Mouse (Mus musculus): ENCODE results near the gene Zmpste24. TPM values are rescaled to one million over a fixed set of nuclear protein-coding genes. Genes with fewer than 3 reads are reported as not detected.
"Not testable (repeated sequence)": the region's sequence is repeated elsewhere in the genome, so short reads cannot be mapped to it uniquely, and the experiment has no call there.

Gene Zmpste24
- 10 to 100 TPM; 22.3 to 23.0 TPM for total RNA-seq (2021)
- long read RNA-seq, experiment 1, transcript Zmpste24-201 (10 exons, 3,429 nt), result major isoform, 30 of 32 reads
- long read RNA-seq, experiment 1, partial matches to known transcripts, result 2 of 32 reads
- long read RNA-seq, experiment 1, other reads (novel, unspliced or antisense), result 0 of 32 reads
- long read RNA-seq, experiment 2, transcript Zmpste24-201 (10 exons, 3,429 nt), result major isoform, 28 of 30 reads
- long read RNA-seq, experiment 2, partial matches to known transcripts, result 1 of 30 reads
- long read RNA-seq, experiment 2, other reads (novel, unspliced or antisense), result 1 of 30 reads

DNA sequence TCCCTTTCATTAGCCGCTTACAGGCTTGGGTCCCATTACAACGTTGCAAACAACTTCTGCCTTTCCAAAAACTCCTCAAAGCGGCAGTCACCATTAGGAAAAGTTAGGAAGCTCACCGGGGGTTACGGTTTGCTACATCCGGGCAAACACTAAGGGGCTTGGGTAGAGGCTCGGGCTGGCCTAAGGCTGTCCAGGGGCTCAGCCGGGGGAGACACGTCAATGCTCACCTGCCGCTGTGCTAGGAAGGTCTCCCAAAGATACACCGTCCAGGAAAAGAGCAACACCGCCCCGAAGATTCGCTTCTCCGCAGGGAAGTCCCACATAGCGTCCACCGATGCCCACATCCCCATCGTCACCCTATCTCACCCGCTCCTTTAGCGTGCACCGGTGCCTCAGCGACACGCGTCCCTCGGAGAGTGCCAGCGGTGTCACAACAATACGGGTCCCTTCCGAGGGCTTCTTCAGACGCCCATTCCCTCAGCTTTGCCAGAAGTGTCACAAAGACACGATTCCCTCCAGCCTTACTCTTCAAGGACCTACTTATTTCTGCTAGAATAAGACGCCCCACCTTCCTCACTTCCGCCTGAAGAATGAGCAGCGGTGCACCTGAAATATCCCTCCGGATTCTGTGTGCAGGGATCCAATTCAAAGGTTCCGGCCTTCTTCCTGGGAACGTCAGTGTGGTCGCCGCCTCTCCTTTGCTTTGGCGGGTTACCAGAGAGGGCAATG is at the start of gene Zmpste24:
Gene Zmpste24 (minus strand): TSS at position 592 of the 729 bp plus-strand sequence.
- Histone ChIP-seq H3K27ac (peak within 1 kb of the TSS; percentile 85), H3K4me3 (peak within 1 kb of the TSS; percentile 63)
- no peak for TF ChIP-seq CTCF (conservative IDR thresholded peaks at IDR 0.05)
- DNase-seq (ENCODE audit: low spot score in 2 of 2), result peak; percentile 84 to 88

DNA sequence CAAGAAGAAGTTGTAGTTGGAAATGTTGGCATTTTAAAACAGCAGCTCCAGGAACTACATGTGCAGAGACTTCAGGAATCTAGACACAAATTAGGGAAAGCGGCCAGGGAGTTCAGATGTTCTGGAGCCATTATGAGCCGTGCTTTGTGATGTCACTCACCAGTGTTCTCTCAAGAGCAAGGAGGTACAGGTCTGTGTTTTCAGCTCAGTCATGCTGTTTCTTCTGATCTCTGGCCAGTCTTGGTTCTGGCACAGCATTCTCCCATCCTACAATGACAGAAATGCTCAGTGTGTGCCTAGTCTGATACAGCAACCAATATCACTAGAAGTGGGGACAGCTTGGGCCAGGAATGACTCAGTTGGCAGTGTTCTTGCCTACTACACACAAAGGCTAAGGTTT is 11.1 kb upstream of the Zmpste24 start, which contains the start of gene Tmco2:
Gene Tmco2 (minus strand): TSS at position 101 of the 400 bp plus-strand sequence.
- DNase-seq (ENCODE audit: low spot score in 2 of 2), result no peak
- no peak for TF ChIP-seq CTCF (conservative IDR thresholded peaks at IDR 0.05)
- Histone ChIP-seq H3K4me3 (no peak within 1 kb of the TSS), H3K27ac (no peak within 1 kb of the TSS)

DNA sequence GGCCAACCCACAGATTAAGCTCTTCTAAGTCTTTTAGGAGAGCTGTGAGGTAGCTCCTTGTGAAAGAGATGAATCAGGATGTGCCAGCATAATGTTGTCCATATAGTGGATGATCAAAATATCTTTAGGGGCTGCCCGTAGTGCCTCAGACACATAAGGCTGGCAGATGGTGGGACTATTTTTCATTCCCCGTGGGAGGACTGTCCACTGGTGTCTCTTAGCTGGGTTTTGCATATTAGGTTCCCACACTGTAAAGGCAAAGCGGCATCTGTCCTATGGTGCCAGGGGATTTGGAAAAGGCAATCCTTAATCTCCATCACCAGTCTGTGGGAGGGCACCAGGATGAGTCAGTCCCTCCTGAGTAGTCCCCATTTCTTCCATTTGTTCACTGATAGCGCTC is 5.3 kb upstream of the Zmpste24 start:
- TF ChIP-seq CTCF (conservative IDR thresholded peaks at IDR 0.05), result no peak
- DNase-seq (ENCODE audit: low spot score in 2 of 2), result no peak
- no peak overlapping the region for H3K27ac ChIP-seq

DNA sequence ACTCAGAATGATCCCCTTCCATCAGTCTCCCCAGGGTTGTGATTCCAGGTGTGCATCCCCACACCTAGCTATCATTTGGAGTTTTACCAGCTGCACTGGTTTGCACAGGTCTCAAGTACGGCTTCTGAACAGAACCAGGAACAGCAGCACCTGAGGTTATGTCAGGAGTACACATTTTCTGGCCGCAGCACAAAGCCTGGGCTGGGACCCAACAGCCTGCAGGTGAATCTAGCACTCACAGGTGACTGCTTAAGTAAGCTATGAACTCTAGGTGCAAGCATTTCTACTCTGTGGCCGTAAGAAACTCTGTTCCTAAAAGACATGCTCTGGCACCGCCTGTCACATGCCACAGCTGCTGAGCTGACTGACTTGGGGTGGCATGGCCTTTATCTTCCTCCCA is 7.8 kb downstream of the Zmpste24 start:
- DNase-seq (ENCODE audit: low spot score in 2 of 2), result no peak
- no peak overlapping the region for H3K27ac ChIP-seq
- H3K4me3 ChIP-seq, result no peak overlapping the region
- no peak for TF ChIP-seq CTCF (conservative IDR thresholded peaks at IDR 0.05)

More for the DNA sequence above, 5.3 kb upstream of the Zmpste24 start:
- H3K4me3 ChIP-seq, result no peak overlapping the region

DNA sequence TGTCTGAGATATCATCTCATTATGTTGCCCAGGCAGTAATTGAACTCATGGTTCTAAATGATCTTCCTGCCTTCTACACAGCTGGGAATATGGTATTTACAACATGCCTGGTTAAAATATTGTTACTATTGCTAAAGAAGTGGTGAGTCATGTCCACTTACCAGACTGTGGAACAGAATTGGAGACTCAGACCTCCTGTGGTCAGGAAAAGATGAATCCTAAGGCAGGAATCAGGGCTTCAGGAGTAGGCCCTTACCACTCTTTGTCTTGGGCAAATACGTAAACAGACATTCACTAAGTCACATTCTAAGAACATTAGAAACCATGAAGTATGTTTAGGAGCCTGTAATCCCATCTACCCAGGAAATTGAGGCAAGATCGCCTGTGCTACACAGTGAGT is 9.3 kb downstream of the Zmpste24 start:
- TF ChIP-seq CTCF (conservative IDR thresholded peaks at IDR 0.05), result no peak
- DNase-seq (ENCODE audit: low spot score in 2 of 2), result no peak
- Histone ChIP-seq H3K27ac (no peak overlapping the region), H3K4me3 (no peak overlapping the region)

DNA sequence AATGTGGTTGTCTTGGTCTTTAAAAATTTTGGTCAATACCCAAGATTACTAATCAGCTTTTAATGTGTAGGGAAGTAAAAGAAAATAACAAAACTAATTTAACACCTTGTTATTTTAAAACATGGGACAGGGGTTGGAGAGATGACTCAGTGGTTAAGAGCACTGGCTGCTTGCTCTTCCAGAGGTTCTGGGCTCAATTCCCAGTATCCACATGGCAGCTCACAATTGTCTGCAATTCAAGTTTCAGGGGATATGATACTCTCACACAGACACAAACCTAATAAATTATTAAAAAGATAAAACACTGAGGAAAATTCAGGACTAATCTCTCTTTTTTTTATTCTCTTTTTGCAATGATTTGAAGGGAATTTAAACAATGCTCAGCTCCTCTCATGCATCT is 13.5 kb downstream of the Zmpste24 start:
- H3K4me3 ChIP-seq, result no peak overlapping the region
- TF ChIP-seq CTCF (conservative IDR thresholded peaks at IDR 0.05), result no peak
- DNase-seq (ENCODE audit: low spot score in 2 of 2), result no peak
- H3K27ac ChIP-seq, result no peak overlapping the region

DNA sequence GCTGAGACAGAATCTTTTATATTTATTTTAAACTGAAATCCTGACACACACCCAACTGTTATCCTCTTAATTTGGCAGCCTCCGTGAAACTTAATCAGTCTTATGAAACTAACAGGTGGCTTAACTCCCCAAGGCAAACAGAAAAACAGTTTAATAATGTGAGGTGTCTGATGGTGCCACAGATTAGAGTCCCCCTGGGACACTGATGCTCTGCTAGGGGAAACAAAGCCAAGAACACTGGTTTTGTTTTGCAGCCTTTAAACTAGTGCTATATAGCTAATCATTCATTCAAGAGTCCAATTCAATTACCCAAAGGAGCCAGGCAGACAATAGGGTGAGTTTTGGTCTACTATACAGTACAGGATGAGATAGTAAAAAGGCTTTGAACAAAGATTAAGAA is 17.6 kb downstream of the Zmpste24 start:
- TF ChIP-seq CTCF (conservative IDR thresholded peaks at IDR 0.05), result no peak
- Histone ChIP-seq H3K4me3 (no peak overlapping the region), H3K27ac (no peak overlapping the region)
- DNase-seq (ENCODE audit: low spot score in 2 of 2), result no peak

DNA sequence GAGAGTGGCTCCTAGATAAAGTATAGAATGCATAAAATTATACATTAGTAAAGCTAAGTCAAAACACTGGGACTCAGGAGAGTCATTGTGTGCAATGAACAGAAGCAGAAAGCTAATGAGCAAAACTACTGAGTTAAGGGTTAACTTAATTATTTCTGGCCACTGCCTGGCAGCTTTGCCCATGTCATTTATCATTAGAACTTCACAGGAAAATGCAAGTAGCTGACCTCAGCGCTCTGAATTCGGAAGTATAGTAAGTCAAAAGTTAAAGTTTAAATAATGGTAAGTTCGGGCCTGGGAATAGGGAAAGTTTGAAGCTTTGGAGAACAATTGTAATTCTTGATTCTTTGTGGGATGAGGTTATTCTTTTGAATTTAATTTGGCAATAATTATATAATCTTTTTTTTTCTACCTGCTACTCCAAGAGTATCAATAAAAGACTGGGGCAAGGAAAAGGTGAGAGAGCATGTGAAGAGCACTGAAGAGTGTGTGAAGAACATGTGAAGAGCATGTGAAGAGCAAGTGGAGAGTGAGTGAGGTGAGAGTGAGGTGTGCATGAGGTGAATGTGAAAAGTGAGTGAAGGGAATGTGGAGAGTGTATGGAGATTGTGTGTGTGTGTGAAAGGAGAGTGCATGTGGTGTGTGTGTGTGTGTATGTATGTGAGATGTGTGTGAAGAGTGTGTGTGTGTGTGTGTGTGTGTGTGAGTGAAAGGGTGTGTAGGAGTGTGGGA is 20.0 kb downstream of the Zmpste24 start:
- no peak for DNase-seq (ENCODE audit: low spot score in 2 of 2)
- no peak for TF ChIP-seq CTCF (conservative IDR thresholded peaks at IDR 0.05)

DNA sequence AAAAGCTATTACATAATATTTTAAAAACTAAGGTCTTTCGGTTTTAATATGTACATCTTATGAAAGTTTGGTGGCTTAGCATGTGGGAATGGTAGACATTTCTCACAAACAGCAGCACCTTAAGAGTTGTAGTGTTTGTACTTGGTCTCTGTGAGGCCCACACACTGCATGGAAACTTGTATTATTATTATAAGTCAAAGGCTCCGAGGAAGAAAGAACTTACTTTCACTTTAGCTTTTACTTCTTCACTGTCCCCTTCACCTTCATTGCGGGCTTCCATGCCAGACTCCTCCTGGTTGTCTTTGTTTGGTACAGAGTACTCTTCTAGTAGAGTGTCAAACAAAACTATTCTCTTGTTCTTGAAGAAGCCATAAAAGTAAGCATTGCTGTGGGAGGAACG is 23.8 kb downstream of the Zmpste24 start:
- Histone ChIP-seq H3K27ac (no peak overlapping the region), H3K4me3 (no peak overlapping the region)
- no peak for DNase-seq (ENCODE audit: low spot score in 2 of 2)
- no peak for TF ChIP-seq CTCF (conservative IDR thresholded peaks at IDR 0.05)

More for the DNA sequence above, 20.0 kb downstream of the Zmpste24 start:
- Histone ChIP-seq H3K4me3 (no peak overlapping the region), H3K27ac (no peak overlapping the region)

DNA sequence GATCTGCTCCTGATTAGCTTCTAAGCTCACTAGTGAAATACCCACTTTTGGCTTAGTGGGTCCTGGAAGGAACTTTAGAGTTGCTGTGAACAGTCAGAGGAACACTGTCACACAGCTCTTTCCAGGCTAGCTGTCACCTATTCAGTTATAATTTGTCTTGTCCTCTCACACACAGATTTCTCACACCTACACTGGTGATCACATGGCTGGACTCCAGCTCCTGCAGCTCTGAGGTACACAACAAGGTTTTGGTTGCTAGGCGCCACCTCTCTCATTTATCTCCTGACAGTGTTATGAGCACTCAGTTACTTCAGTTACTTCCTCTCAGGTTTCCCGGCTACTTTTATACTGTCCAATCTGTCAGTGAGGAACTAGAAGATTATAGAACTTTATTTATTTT is 32.7 kb downstream of the Zmpste24 start:
- DNase-seq (ENCODE audit: low spot score in 2 of 2), result no peak
- no peak overlapping the region for H3K27ac ChIP-seq
- no peak overlapping the region for H3K4me3 ChIP-seq
- TF ChIP-seq CTCF (conservative IDR thresholded peaks at IDR 0.05), result no peak

DNA sequence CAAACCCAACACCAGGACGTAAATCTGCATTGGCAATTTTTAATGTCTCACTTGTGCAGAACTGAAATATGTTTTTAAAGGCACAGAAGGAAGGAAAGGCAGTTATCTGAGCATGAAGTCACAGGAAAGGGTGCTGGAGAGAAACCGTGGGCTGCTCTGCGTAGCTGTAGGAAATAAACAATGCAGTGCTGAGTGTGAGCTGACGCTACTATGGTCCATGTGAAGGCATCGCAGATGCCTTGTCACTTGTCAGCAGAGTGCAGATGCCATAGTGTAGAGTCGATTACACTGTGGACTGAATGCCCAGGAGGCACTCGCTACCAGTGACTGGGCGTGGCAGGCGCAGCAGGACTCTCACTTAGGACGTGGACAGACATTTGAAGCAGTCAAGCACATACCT is 38.8 kb downstream of the Zmpste24 start:
- DNase-seq (ENCODE audit: low spot score in 2 of 2); H3K4me3 ChIP-seq; H3K27ac ChIP-seq: not testable (repeated sequence)

DNA sequence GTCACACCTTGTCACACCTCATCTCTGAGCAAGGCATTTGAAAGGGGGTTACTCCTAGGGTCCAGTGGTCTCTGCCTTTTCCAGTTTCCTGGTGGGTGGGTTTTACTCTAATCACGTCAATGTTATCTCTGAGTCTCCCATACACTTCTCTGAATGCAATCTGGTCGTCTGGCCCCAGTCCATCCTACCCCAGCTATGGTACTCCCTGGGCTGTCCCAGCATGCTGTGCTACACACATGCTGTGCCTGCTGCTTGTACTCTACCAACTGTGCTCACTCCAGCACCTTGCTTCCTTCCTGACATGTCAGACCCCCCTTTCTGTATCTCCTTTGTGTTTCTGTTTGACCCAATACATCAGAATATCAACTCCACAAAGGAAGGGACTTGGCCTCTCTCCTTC is 41.0 kb downstream of the Zmpste24 start:
- Histone ChIP-seq H3K27ac (no peak overlapping the region), H3K4me3 (no peak overlapping the region)
- no peak for TF ChIP-seq CTCF (conservative IDR thresholded peaks at IDR 0.05)
- DNase-seq (ENCODE audit: low spot score in 2 of 2), result peak in 1 of 2 experiments; percentile 51

DNA sequence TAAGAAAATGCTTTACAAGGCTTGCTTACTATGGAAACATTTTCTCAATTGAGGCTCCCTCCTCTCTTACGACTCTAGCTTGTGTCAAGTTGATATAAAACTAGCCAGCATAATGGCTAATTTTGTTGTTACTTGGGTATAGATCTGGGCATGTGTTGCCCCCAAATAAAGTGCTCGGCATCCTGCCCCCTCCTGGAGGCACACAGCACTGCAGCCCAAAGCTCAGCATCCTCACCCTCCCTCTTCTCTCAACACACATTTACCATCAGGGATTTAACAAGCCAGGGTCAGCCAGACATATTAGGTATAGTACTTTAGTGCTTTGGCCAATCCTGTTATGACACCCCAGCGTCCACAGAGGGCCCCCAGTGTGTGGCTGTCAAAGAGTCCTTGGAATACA is 41.7 kb downstream of the Zmpste24 start:
- Histone ChIP-seq H3K27ac (no peak overlapping the region), H3K4me3 (no peak overlapping the region)
- DNase-seq (ENCODE audit: low spot score in 2 of 2), result no peak
- peak; percentile 83 for TF ChIP-seq CTCF (conservative IDR thresholded peaks at IDR 0.05)
